Mouse (Mus musculus): ENCODE data around the gene Nme3.
"Not testable (repeated sequence)": the region's sequence is repeated elsewhere in the genome, so short reads cannot be mapped to it uniquely, and the experiment has no call there.

Nme3 gene

GRCm38 (mm10) chr17:24902124-24902523 lies 5.8 kb downstream of the Nme3 start:
- DNase-seq = no peak

GRCm38 (mm10) chr17:24902671-24903474 lies 6.6 kb downstream of the Nme3 start:
- DNase-seq = peak; percentile 50

GRCm38 (mm10) chr17:24903767-24904166 lies 7.5 kb downstream of the Nme3 start:
- DNase-seq = no peak

GRCm38 (mm10) chr17:24907591-24907990 lies 11.3 kb downstream of the Nme3 start:
- DNase-seq = no peak

- no peak for DNase-seq
These were observed 17.7 kb downstream of the Nme3 start for GRCm38 (mm10) chr17:24913984-24914383.

- no peak for DNase-seq
These were observed 26.9 kb downstream of the Nme3 start for GRCm38 (mm10) chr17:24923246-24923645.

- DNase-seq = no peak
These were observed 33.2 kb downstream of the Nme3 start for GRCm38 (mm10) chr17:24929506-24929905.

GRCm38 (mm10) chr17:24932431-24932830 lies 36.1 kb downstream of the Nme3 start:
- peak; percentile 54 for DNase-seq

- DNase-seq = no peak
These were observed 36.9 kb downstream of the Nme3 start for GRCm38 (mm10) chr17:24933163-24933562.

GRCm38 (mm10) chr17:24934926-24935325 lies 38.6 kb downstream of the Nme3 start:
- no peak for DNase-seq

GRCm38 (mm10) chr17:24935666-24936065 lies 39.4 kb downstream of the Nme3 start:
- DNase-seq = no peak

GRCm38 (mm10) chr17:24936259-24937237 lies 40.2 kb downstream of the Nme3 start, which contains the start of gene Mapk8ip3:
TSS of gene Mapk8ip3 (minus strand) at chr17:24936977.
- DNase-seq = peak; percentile 96

GRCm38 (mm10) chr17:24937266-24937665 lies 41.0 kb downstream of the Nme3 start:
- no peak for DNase-seq

- peak; percentile 75 for DNase-seq
These were observed 46.2 kb downstream of the Nme3 start for GRCm38 (mm10) chr17:24942453-24942852.

GRCm38 (mm10) chr17:24943036-24943435 lies 46.7 kb downstream of the Nme3 start:
- DNase-seq = no peak

GRCm38 (mm10) chr17:24943589-24943988 lies 47.3 kb downstream of the Nme3 start:
- DNase-seq = not testable (repeated sequence)
